Mouse (Mus musculus) ES-Bruce4 (cell line): Measurements from ENCODE around the gene Ano6. TPM values are rescaled to one million over a fixed set of nuclear protein-coding genes. Genes with fewer than 3 reads are reported as not detected.

Experiments used
- H3K27ac ChIP-seq: 2 replicates; pipeline ENCODE4 v1.5.1; 2012; ENCODE audit warnings: low read length, inconsistent platforms; ENCODE audit not compliant: insufficient read depth
- H3K27me3 ChIP-seq: 2 replicates; pipeline ENCODE4 v1.6.1; 2012; ENCODE audit warnings: mild to moderate bottlenecking, low read length, inconsistent platforms; ENCODE audit not compliant: control insufficient read depth, poor library complexity, insufficient read depth, severe bottlenecking
- H3K36me3 ChIP-seq: 2 replicates; pipeline ENCODE4 v1.6.1; 2012; ENCODE audit warnings: inconsistent platforms, mild to moderate bottlenecking, low read length, moderate library complexity; ENCODE audit not compliant: control insufficient read depth, poor library complexity, insufficient read depth, severe bottlenecking
- H3K4me1 ChIP-seq: one replicate; pipeline ENCODE4 v1.8.1; 2011; ENCODE audit warnings: low read length; ENCODE audit not compliant: control insufficient read depth, insufficient read depth
- H3K4me3 ChIP-seq: 2 replicates; pipeline ENCODE4 v1.5.1; 2011; ENCODE audit warnings: low read depth, mild to moderate bottlenecking, low read length
- H3K9ac ChIP-seq: 2 replicates; pipeline ENCODE4 v1.6.1; 2012; ENCODE audit warnings: low read depth, mild to moderate bottlenecking, inconsistent platforms; ENCODE audit not compliant: poor library complexity, severe bottlenecking
- H3K9me3 ChIP-seq: replicated peaks from 2 replicates; pipeline ENCODE4 v1.6.1; 2012; ENCODE audit warnings: mild to moderate bottlenecking, low read length, inconsistent platforms; ENCODE audit not compliant: control insufficient read depth, poor library complexity, insufficient read depth, severe bottlenecking
- CTCF ChIP-seq: IDR thresholded peaks from one replicate; pipeline ENCODE4 v1.8.1; 2011; ENCODE audit warnings: low read depth, low read length
- EP300 ChIP-seq: IDR thresholded peaks from 2 replicates; pipeline ENCODE4 v1.6.1; 2011; ENCODE audit warnings: low read depth, low read length; ENCODE audit not compliant: insufficient read depth
- POLR2A ChIP-seq: IDR thresholded peaks from one replicate; pipeline ENCODE4 v1.8.1; 2011; ENCODE audit warnings: low read length; ENCODE audit not compliant: insufficient read depth
- polyA plus RNA-seq: library from polyadenylated mRNA; stranded (reverse); fragments of >200 nt; gene quantifications from 2 replicates; pipeline ENCODE4 v1.2.4, GENCODE M21; 2011; ENCODE audit warnings: low read depth; ENCODE audit not compliant: missing spikeins, insufficient read depth, insufficient read length

Ano6 gene
- polyA plus RNA-seq, 1 experiment = 42.5 TPM

GRCm38 (mm10) chr15:95914963-95915362, 124.3 kb downstream of the Ano6 start:
- Histone ChIP-seq H3K4me3 (no peak overlapping the region), H3K9ac (no peak overlapping the region), H3K27ac (no peak overlapping the region), H3K4me1 (no peaks in the 10 kb centered on the region), H3K27me3 (no peaks in the 10 kb centered on the region), H3K36me3 (0 out of 2 replicates have a peak, but pooled peaks cover 2% of the 10 kb centered on the region), H3K9me3 (no peaks in the 10 kb centered on the region)
- TF ChIP-seq CTCF = no peak
- TF ChIP-seq EP300 = no peak
- TF ChIP-seq POLR2A = no peak

- Histone ChIP-seq H3K4me3 (no peak overlapping the region), H3K9me3 (no peaks in the 10 kb centered on the region), H3K27me3 (no peaks in the 10 kb centered on the region), H3K27ac (no peak overlapping the region), H3K36me3 (0 out of 2 replicates have a peak, but pooled peaks cover 3% of the 10 kb centered on the region), H3K9ac (no peak overlapping the region), H3K4me1 (no peaks in the 10 kb centered on the region)
- no peak for TF ChIP-seq EP300
- TF ChIP-seq CTCF = no peak
- no peak for TF ChIP-seq POLR2A
These were observed 124.8 kb downstream of the Ano6 start for GRCm38 (mm10) chr15:95915477-95915876.

- H3K36me3 ChIP-seq = 0 out of 2 replicates have a peak, but pooled peaks cover 3% of the 10 kb centered on the region
- H3K27ac ChIP-seq = no peak overlapping the region
- H3K4me3 ChIP-seq = no peak overlapping the region
- H3K27me3 ChIP-seq = no peaks in the 10 kb centered on the region
- H3K4me1 ChIP-seq = no peaks in the 10 kb centered on the region
- H3K9ac ChIP-seq = no peak overlapping the region
- TF ChIP-seq POLR2A = no peak
- TF ChIP-seq CTCF = no peak
- no peak for TF ChIP-seq EP300
- no peaks in the 10 kb centered on the region for H3K9me3 ChIP-seq
These were observed 126.7 kb downstream of the Ano6 start for GRCm38 (mm10) chr15:95917330-95917729.

- H3K36me3 ChIP-seq = 0 out of 2 replicates have a peak, but pooled peaks cover 3% of the 10 kb centered on the region
- no peaks in the 10 kb centered on the region for H3K9me3 ChIP-seq
- TF ChIP-seq CTCF (no peak), EP300 (no peak), POLR2A (no peak)
- H3K4me3 ChIP-seq = no peak overlapping the region
- H3K27ac ChIP-seq = no peak overlapping the region
- H3K4me1 ChIP-seq = no peaks in the 10 kb centered on the region
- no peak overlapping the region for H3K9ac ChIP-seq
- H3K27me3 ChIP-seq = no peaks in the 10 kb centered on the region
These were observed 129.4 kb downstream of the Ano6 start for GRCm38 (mm10) chr15:95920047-95920446.

- Histone ChIP-seq H3K36me3 (0 out of 2 replicates have a peak, but pooled peaks cover 3% of the 10 kb centered on the region), H3K4me3 (no peak overlapping the region), H3K9me3 (no peaks in the 10 kb centered on the region), H3K4me1 (no peaks in the 10 kb centered on the region), H3K27ac (no peak overlapping the region), H3K9ac (no peak overlapping the region), H3K27me3 (no peaks in the 10 kb centered on the region)
- TF ChIP-seq CTCF (no peak), POLR2A (no peak), EP300 (no peak)
These were observed 130.4 kb downstream of the Ano6 start for GRCm38 (mm10) chr15:95921072-95921471.

- no peak overlapping the region for H3K27ac ChIP-seq
- no peak overlapping the region for H3K4me3 ChIP-seq
- H3K4me1 ChIP-seq = no peaks in the 10 kb centered on the region
- H3K9ac ChIP-seq = no peak overlapping the region
- no peaks in the 10 kb centered on the region for H3K27me3 ChIP-seq
- 0 out of 2 replicates have a peak, but pooled peaks cover 3% of the 10 kb centered on the region for H3K36me3 ChIP-seq
- no peaks in the 10 kb centered on the region for H3K9me3 ChIP-seq
- TF ChIP-seq EP300 = no peak
- no peak for TF ChIP-seq CTCF
- TF ChIP-seq POLR2A = no peak
These were observed 131.0 kb downstream of the Ano6 start for GRCm38 (mm10) chr15:95921639-95922038.
